In the genomic region with DNA sequence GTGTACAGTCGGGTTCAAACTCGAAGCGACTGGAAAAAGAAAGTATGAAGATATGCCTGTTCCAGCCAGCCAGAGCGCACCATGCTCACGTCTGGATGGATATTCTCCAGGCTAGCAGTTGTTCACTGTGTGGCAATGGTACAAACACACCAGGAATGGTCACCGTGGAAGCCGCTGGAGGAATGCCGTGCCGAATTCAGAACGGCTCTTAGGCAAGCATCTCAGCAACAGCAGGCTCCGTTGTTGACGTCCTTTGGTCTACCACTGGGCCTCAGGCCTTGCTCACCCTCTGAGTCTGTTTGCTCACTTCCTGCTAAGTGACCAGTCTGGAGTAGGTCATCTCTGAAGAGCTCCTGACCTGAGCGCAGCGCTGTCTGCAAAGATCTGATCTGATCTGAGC, we compare ENCODE assay signal across 16 mouse cellular contexts.
"Had no signal": no experiment of that assay in that cellular context is flagged by ENCODE, and none has a peak within 500 bp of the region (broad histone marks: within the 10 kb centered on the region; RNA-seq: fewer than 3 reads in every experiment).

No protein-coding gene starts in this region.

- H3K27ac ChIP-seq: left cerebral cortex, adult 2 months; limb, embryonic 12.5 days; limb, embryonic 15.5 days; liver, embryonic 14.5 days; macrophage; midbrain, embryonic 12.5 days had no signal

- H3K27me3 ChIP-seq: limb, embryonic 12.5 days; limb, embryonic 15.5 days; midbrain, embryonic 12.5 days had no signal

- DNase-seq: kidney, adult 11 months; kidney, adult 8-10 months; kidney, postnatal 25 days; layer of hippocampus, postnatal 36 days; liver, postnatal 0 days; lung, embryonic 14.5 days; thymus, postnatal 25 days had no signal

- H3K9me3 ChIP-seq: limb, embryonic 12.5 days; limb, embryonic 15.5 days; midbrain, embryonic 12.5 days had no signal

- ATAC-seq: liver, postnatal 0 days; lung, postnatal 0 days had no signal

- H3K36me3 ChIP-seq: midbrain, embryonic 12.5 days had no signal

- H3K9ac ChIP-seq: limb, embryonic 12.5 days; limb, embryonic 15.5 days; liver, embryonic 14.5 days; liver, postnatal 0 days; lung, embryonic 14.5 days; midbrain, embryonic 12.5 days had no signal

- H3K4me3 ChIP-seq: layer of hippocampus, adult 2 months; left cerebral cortex, adult 2 months; limb, embryonic 12.5 days; limb, embryonic 15.5 days; midbrain, embryonic 12.5 days had no signal

- H3K4me2 ChIP-seq: limb, embryonic 12.5 days; limb, embryonic 15.5 days; liver, embryonic 11.5 days; lung, embryonic 14.5 days; midbrain, embryonic 12.5 days had no signal
